Mouse (Mus musculus) c-Kit-positive CD71-positive TER-119-negative erythroid progenitor cells, embryonic 14.5 days (primary cell): ENCODE measurements around the gene Aloxe3.
"Not testable (repeated sequence)": the region's sequence is repeated elsewhere in the genome, so short reads cannot be mapped to it uniquely, and the experiment has no call there.

Experiments used
- DNase-seq: peaks from one replicate; pipeline ENCODE4 v3.0.0-alpha.2; 2013; ENCODE audit warnings: low read depth

Aloxe3 gene

GRCm38 (mm10) chr11:69125852-69125918 lies at the start of gene Aloxe3:
Gene Aloxe3 (plus strand): TSS chr11:69125896.
- DNase-seq: no peak

- no peak for DNase-seq
These were observed 49.1 kb upstream of the Aloxe3 start for GRCm38 (mm10) chr11:69076572-69076971.

- DNase-seq: no peak
These were observed 48.4 kb upstream of the Aloxe3 start for GRCm38 (mm10) chr11:69077316-69077715.

- DNase-seq: no peak
These were observed 47.7 kb upstream of the Aloxe3 start for GRCm38 (mm10) chr11:69078041-69078440.

- no peak for DNase-seq
These were observed 46.8 kb upstream of the Aloxe3 start for GRCm38 (mm10) chr11:69078805-69079438.

GRCm38 (mm10) chr11:69080102-69080854 lies 45.4 kb upstream of the Aloxe3 start:
- no peak for DNase-seq

- DNase-seq: no peak
These were observed 44.9 kb upstream of the Aloxe3 start for GRCm38 (mm10) chr11:69080855-69081222.

- DNase-seq: no peak
These were observed 44.1 kb upstream of the Aloxe3 start for GRCm38 (mm10) chr11:69081613-69082012.

- DNase-seq: no peak
These were observed 40.1 kb upstream of the Aloxe3 start for GRCm38 (mm10) chr11:69085608-69086007.

- no peak for DNase-seq
These were observed 39.3 kb upstream of the Aloxe3 start for GRCm38 (mm10) chr11:69086390-69086789.

- no peak for DNase-seq
These were observed 38.6 kb upstream of the Aloxe3 start for GRCm38 (mm10) chr11:69087082-69087481.

GRCm38 (mm10) chr11:69087597-69087996 lies 38.1 kb upstream of the Aloxe3 start:
- DNase-seq: no peak

GRCm38 (mm10) chr11:69088103-69088855 lies 37.4 kb upstream of the Aloxe3 start, which contains the start of gene Vamp2:
Gene Vamp2 (plus strand): TSS chr11:69088490.
- no peak for DNase-seq

GRCm38 (mm10) chr11:69088856-69089615 lies 36.7 kb upstream of the Aloxe3 start:
- DNase-seq: no peak

GRCm38 (mm10) chr11:69089616-69090290 lies 35.9 kb upstream of the Aloxe3 start:
- DNase-seq: no peak

- no peak for DNase-seq
These were observed 35.3 kb upstream of the Aloxe3 start for GRCm38 (mm10) chr11:69090367-69090766.

GRCm38 (mm10) chr11:69091566-69092385 lies 33.9 kb upstream of the Aloxe3 start:
- no peak for DNase-seq

- DNase-seq: peak; percentile 78
These were observed 33.3 kb upstream of the Aloxe3 start for GRCm38 (mm10) chr11:69092386-69092751.

- no peak for DNase-seq
These were observed 32.8 kb upstream of the Aloxe3 start for GRCm38 (mm10) chr11:69092871-69093270.

GRCm38 (mm10) chr11:69093856-69094255 lies 31.8 kb upstream of the Aloxe3 start:
- DNase-seq: not testable (repeated sequence)

GRCm38 (mm10) chr11:69094697-69095429 lies 30.8 kb upstream of the Aloxe3 start, which contains the start of gene Per1:
Gene Per1 (plus strand): TSS chr11:69095217.
- peak; percentile 98 for DNase-seq
